Mouse (Mus musculus): ENCODE data around the gene Plekhm3.
"Not testable (repeated sequence)": the region's sequence is repeated elsewhere in the genome, so short reads cannot be mapped to it uniquely, and the experiment has no call there.

The Plekhm3 gene

GRCm38 (mm10) chr1:64956479-64956961 is at the start of gene Plekhm3:
Plekhm3 (minus strand) TSS chr1:64956824.
- DNase-seq (ENCODE audit: low read depth, low spot score): peak; percentile 69

DNA sequence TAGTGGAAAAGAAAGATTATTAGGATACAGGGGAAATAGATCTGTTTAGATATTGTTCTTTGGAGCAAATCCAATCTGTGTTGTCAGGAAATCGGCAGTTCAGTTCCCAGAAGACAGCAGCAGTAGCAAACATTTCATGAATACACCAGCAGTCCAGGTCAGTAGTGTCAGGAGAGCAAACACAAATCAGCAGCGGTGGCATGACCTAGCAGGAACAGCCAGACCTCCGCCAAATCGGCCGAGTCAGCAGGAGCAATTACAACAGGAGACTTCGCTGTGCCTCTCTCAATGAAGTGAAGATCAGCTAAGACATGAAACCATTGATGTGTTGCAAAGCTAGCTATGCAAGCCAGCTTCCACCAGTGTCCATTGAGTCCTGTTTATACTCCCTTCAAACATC is 49.0 kb upstream of the Plekhm3 start:
- DNase-seq (ENCODE audit: low read depth, low spot score): no peak

DNA sequence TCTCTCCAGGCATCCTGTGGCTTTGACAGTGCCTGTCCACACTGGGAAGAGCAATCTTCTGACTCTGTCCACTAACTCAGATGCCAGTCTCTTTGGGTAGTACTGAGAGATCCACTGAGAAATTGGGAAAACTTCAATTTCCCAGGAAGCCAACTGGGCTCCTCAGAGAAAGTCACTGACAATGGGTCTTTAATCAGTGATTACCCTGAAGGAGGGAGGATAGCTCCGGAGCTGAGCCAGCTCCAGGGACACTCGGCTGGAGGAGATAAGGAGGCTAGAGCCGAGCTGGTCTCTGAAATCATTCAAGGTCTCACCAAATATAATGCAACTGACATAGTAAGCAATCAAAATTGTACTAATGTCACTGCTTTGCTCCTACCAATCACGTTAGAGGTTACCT is 47.9 kb upstream of the Plekhm3 start:
- DNase-seq (ENCODE audit: low read depth, low spot score): no peak

- DNase-seq (ENCODE audit: low read depth, low spot score): no peak
These were observed 36.6 kb upstream of the Plekhm3 start for GRCm38 (mm10) chr1:64993206-64993605.

- DNase-seq (ENCODE audit: low read depth, low spot score): no peak
These were observed 31.6 kb upstream of the Plekhm3 start for GRCm38 (mm10) chr1:64988176-64988575.

DNA sequence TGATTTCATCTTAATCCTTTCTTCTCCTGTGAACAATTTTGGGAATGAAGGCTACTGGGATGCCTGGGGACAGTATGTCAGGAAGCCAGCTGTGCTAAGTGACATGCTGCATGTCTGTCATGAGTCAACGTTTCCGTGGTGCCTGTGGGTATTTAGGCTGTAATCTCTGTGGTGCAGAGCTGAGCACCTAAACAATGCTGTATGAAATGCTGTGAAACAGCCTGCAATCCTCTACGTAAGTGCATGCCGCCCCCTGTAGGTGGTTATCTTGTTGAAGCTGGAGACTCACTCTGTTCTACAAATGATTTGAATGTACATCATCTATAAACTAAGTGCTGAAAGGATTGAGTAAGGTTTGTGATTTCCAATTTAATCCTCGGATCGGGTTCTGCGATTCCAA is 29.5 kb upstream of the Plekhm3 start:
- peak; percentile 52 for DNase-seq (ENCODE audit: low read depth, low spot score)

- DNase-seq (ENCODE audit: low read depth, low spot score): no peak
These were observed 26.6 kb upstream of the Plekhm3 start for GRCm38 (mm10) chr1:64983247-64983646.

DNA sequence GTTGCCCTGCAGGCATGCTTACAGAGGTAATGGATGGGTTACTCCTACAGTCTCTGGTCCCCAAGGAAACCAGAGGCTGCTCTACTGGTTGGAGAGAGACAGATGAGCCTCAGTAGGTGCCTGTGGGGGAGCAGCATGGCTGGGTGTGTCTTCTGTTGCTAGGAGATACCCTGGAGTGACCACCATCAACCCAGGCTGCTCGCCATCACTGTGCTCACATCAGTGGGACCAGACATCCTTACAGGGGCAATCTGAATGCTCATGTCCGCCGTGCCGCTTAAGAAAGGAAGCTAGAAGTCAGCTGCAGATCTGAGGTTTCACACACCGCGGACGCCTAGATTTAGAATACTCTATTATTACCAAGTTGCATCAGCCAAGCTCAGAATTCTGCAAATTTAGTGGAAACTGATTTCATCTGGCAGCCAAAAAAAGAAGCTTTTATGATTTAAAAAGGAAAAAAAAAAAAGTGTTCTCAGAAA is 21.7 kb upstream of the Plekhm3 start:
- no peak for DNase-seq (ENCODE audit: low read depth, low spot score)

DNA sequence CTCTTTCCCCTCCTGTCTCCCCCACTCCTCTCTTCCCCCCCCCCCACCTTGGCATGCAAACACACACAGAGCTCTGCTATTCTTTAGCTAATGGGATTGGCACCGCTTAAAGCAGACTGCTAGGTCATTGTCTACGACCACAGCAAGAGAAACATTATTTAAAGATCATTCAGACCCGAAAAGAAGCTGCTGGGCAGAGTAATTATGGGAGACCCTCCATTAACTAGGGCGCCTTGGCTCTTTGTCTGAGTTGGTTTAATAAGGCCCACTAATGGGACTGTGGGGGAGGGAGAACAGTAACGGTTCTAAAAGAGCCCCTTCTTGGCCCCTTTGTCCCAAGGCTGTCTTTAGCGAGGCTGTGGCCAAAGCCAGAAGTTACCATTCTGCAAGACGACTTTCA is 18.7 kb upstream of the Plekhm3 start:
- no peak for DNase-seq (ENCODE audit: low read depth, low spot score)

- DNase-seq (ENCODE audit: low read depth, low spot score): peak; percentile 72
These were observed 14.1 kb upstream of the Plekhm3 start for GRCm38 (mm10) chr1:64970685-64971084.

- peak; percentile 51 for DNase-seq (ENCODE audit: low read depth, low spot score)
These were observed 431 bp upstream of the Plekhm3 start for GRCm38 (mm10) chr1:64957021-64957489.

DNA sequence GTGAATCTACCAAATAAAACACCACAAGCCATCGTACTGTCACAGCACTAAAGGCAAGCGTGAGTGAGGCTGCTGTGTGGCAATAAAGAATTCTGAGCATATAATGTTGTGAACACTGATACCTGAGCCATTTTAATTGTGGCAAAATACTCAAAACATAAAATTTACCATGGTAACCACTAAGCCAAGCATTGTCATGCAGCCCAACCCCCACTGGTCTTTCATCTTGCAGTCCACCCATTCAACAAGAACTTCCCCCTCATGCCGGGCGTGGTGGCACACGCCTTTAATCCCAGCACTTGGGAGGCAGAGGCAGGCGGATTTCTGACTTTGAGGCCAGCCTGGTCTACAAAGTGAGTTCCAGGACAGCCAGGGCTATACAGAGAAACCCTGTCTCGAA is 1.8 kb downstream of the Plekhm3 start:
- not testable (repeated sequence) for DNase-seq (ENCODE audit: low read depth, low spot score)

- DNase-seq (ENCODE audit: low read depth, low spot score): no peak
These were observed 6.4 kb downstream of the Plekhm3 start for GRCm38 (mm10) chr1:64950271-64950670.

- DNase-seq (ENCODE audit: low read depth, low spot score): peak; percentile 51
These were observed 7.2 kb downstream of the Plekhm3 start for GRCm38 (mm10) chr1:64949377-64949776.

DNA sequence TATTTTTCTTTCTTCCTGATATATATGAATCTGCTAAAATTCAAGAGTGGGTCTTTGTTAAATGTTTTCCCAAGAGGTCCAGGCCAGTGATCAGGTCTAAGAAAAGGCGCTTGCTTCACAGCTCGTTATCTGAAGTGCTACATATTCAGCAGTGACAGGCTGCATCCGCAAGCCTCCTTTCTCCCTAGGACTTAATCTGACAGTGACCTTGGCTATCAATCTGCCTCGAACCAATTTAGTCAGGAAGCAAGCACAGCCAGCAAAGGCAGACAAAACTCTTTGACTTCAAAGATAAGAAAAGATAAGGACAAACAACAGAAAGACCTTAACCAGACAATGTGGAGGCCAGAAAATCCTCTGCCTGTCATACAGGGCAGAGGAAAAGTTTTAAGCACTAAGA is 10.5 kb downstream of the Plekhm3 start:
- no peak for DNase-seq (ENCODE audit: low read depth, low spot score)

DNA sequence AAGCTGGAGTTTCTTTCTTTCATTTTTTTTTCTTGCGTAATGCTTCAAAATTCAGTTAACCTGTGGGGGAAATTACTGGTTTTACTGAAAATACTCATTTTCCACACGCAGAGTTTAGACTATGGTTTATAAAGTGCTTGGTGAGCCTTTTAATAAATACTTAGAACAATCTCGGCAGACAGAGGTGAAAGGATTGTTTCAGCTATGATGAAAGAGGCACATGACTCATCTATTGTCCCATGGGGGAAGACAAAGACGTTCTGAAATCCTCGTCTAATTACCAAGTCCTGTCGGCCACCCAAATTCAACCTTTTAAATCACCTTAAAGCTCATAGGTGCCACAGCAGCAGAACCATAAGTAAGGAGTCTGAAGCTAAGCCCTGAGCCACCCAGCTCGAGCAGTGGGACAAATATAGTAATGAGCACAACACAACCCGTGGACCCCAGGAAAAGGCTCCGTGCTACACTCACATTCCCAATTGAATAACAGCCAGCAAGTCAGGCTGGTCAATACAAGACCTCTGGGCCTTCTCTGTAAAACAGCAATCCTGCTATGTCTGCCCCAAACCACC is 11.3 kb downstream of the Plekhm3 start:
- DNase-seq (ENCODE audit: low read depth, low spot score): no peak

- no peak for DNase-seq (ENCODE audit: low read depth, low spot score)
These were observed 11.9 kb downstream of the Plekhm3 start for GRCm38 (mm10) chr1:64944746-64945145.

DNA sequence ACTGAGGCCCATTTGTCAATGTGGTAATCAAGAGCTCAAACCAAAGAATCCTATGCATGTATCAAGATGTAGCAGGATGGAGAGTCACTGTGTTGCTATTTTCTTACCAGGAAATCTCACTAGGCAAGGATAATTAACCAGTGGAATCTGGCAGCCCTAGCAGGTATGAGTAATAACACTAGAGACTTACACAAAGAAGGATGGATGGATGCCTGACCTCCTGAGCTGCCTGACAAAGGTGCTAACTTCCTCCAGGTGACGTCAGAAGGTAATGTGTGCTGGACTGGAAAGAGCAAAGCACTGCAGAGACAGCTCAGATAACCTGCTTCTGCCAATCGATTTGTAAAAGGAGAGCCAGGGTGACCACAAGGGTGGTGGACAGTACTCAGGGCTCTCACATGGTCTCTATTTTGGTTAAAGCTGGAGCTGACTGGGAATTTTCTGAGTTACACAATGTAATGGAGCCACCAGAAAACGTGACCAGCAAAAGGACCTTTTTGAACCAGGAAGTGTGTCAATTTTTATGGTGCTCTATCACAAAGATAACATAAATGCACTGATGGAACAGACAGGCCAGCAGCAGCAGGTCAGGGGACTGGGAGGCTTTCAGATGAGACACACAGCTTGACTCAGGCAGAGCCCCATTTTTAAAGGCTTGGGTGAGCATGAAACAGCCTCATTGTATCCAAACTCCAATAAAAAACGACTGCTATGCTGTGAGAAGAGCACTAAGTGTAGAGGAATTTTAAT is 14.4 kb downstream of the Plekhm3 start:
- no peak for DNase-seq (ENCODE audit: low read depth, low spot score)

- DNase-seq (ENCODE audit: low read depth, low spot score): no peak
These were observed 17.7 kb downstream of the Plekhm3 start for GRCm38 (mm10) chr1:64938907-64939306.

GRCm38 (mm10) chr1:64937692-64938091 is 18.9 kb downstream of the Plekhm3 start:
- DNase-seq (ENCODE audit: low read depth, low spot score): no peak

DNA sequence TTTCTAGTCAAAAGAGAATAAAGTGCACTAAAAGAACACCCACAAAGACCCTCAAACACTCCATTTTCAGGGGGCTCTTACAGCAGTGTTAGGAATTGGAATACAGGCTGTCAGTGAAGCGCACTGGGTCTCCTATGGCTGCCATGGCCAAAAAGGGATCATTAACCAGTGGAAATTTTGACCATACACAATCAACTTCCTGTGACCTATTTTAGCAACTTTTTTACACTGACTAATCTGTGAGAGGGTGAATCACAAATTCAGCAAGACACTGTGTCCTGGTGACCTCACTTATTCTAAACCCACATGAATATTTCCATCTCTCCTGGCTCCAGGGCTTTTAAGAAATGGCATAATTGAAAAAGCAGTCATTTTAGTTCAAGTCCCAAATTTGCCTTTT is 23.7 kb downstream of the Plekhm3 start:
- DNase-seq (ENCODE audit: low read depth, low spot score): no peak

GRCm38 (mm10) chr1:64930124-64930523 is 26.5 kb downstream of the Plekhm3 start:
- no peak for DNase-seq (ENCODE audit: low read depth, low spot score)

DNA sequence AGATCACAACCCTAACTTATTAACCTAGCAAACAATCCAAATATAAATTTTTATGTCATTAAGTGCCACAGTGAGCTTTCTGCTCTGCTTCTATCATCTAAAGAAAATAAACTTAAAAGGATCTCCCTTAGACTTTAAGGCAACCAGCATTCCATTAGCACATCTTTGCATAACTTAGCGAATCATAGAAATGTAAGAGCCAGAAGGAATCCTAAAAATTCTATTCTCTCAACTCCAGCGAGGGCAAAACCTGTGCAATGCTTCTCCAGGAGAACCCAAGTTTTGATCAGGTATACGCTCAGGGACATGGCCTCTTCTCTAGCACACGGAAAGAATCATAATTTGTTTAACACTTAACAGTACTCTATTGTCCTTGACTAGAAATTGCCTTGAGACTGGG is 27.0 kb downstream of the Plekhm3 start:
- DNase-seq (ENCODE audit: low read depth, low spot score): no peak
